Mouse (Mus musculus): Measurements from ENCODE around the gene Gss.

GRCm38 (mm10) chr2:155585082-155585481 is 7.5 kb downstream of the Gss start:
- TF ChIP-seq CTCF (IDR thresholded peaks at IDR 0.05; ENCODE audit: extremely low read depth, insufficient read depth, low read length) (no peak), POLR2A (IDR thresholded peaks at IDR 0.05; ENCODE audit: extremely low read depth, insufficient read depth, low read length) (no peak)

Measured in cortical plate, adult 2 months (tissue).